Mouse (Mus musculus): Measurements from ENCODE around the gene Riiad1. TPM values are rescaled to one million over a fixed set of nuclear protein-coding genes. Genes with fewer than 3 reads are reported as not detected.

Gene Riiad1
- polyA plus RNA-seq, 1 experiment from 2014 or later = 3.5 TPM

GRCm38 (mm10) chr3:94449377-94449776, 30.8 kb downstream of the Riiad1 start:
- WGBS = 80% methylated on average over 2 of the region's 2 CpGs
- no peak overlapping the region for H3K4me3 ChIP-seq (ENCODE audit: low read depth, low read length)
- H3K4me1 ChIP-seq (replicated peaks; ENCODE audit: control insufficient read depth, insufficient read depth, low read length) = no peaks in the 10 kb centered on the region
- no peak overlapping the region for H3K9ac ChIP-seq (ENCODE audit: low read depth, low read length)
- no peaks in the 10 kb centered on the region for H3K9me3 ChIP-seq (ENCODE audit: control insufficient read depth)
- H3K4me2 ChIP-seq (replicated peaks; ENCODE audit: low read depth) = no peak overlapping the region
- peaks cover 31% of the 10 kb centered on the region for H3K36me3 ChIP-seq (ENCODE audit: control insufficient read depth, insufficient read depth)
- ATAC-seq = 0 out of 2 replicates have a peak, but pooled peaks have one; percentile 41
- TF ChIP-seq CTCF (IDR thresholded peaks at IDR 0.05; ENCODE audit: low read depth) = no peak
- H3K27me3 ChIP-seq (replicated peaks; ENCODE audit: control insufficient read depth, insufficient read depth, low read length) = no peaks in the 10 kb centered on the region
- no peak overlapping the region for H3K27ac ChIP-seq (ENCODE audit: low read depth, low read length)

- Histone ChIP-seq H3K9ac (ENCODE audit: low read depth, low read length) (peak within 1 kb of the TSS; percentile 77), H3K27me3 (replicated peaks; ENCODE audit: control insufficient read depth, insufficient read depth, low read length) (no peaks in the 10 kb centered on the region), H3K4me1 (replicated peaks; ENCODE audit: control insufficient read depth, insufficient read depth, low read length) (no peaks in the 10 kb centered on the region), H3K9me3 (ENCODE audit: control insufficient read depth) (no peaks in the 10 kb centered on the region), H3K27ac (ENCODE audit: low read depth, low read length) (peak within 1 kb of the TSS; percentile 57), H3K36me3 (ENCODE audit: control insufficient read depth, insufficient read depth) (peaks cover 26% of the 10 kb centered on the region), H3K4me3 (ENCODE audit: low read depth, low read length) (peak within 1 kb of the TSS; percentile 68), H3K4me2 (replicated peaks; ENCODE audit: low read depth) (peak within 1 kb of the TSS; percentile 89)
- TF ChIP-seq CTCF (IDR thresholded peaks at IDR 0.05; ENCODE audit: low read depth) = no peak
- peak; percentile 70; the same call in 1 of the 2 replicates for ATAC-seq
- 0% methylated on average over 24 of the region's 24 CpGs for WGBS
Measured at GRCm38 (mm10) chr3:94443597-94443964, 36.6 kb downstream of the Riiad1 start, which contains the start of gene Oaz3. Gene Oaz3 (minus strand): TSS chr3:94443915.

GRCm38 (mm10) chr3:94442951-94443596, 37.1 kb downstream of the Riiad1 start, which contains the start of gene Mrpl9:
Gene Mrpl9 (plus strand): TSS chr3:94443318.
- Histone ChIP-seq H3K9me3 (ENCODE audit: control insufficient read depth) (no peaks in the 10 kb centered on the region), H3K27ac (ENCODE audit: low read depth, low read length) (peak within 1 kb of the TSS; percentile 57), H3K4me3 (ENCODE audit: low read depth, low read length) (peak within 1 kb of the TSS; percentile 68), H3K4me2 (replicated peaks; ENCODE audit: low read depth) (peak within 1 kb of the TSS; percentile 89), H3K36me3 (ENCODE audit: control insufficient read depth, insufficient read depth) (peaks cover 22% of the 10 kb centered on the region), H3K4me1 (replicated peaks; ENCODE audit: control insufficient read depth, insufficient read depth, low read length) (no peaks in the 10 kb centered on the region), H3K9ac (ENCODE audit: low read depth, low read length) (peak within 1 kb of the TSS; percentile 77), H3K27me3 (replicated peaks; ENCODE audit: control insufficient read depth, insufficient read depth, low read length) (no peaks in the 10 kb centered on the region)
- no peak for TF ChIP-seq CTCF (IDR thresholded peaks at IDR 0.05; ENCODE audit: low read depth)
- under 1% methylated on average over 39 of the region's 39 CpGs for WGBS
- peak; percentile 96 for ATAC-seq

- H3K27me3 ChIP-seq (replicated peaks; ENCODE audit: control insufficient read depth, insufficient read depth, low read length) = no peaks in the 10 kb centered on the region
- no peaks in the 10 kb centered on the region for H3K4me1 ChIP-seq (replicated peaks; ENCODE audit: control insufficient read depth, insufficient read depth, low read length)
- no peak overlapping the region for H3K9ac ChIP-seq (ENCODE audit: low read depth, low read length)
- H3K4me3 ChIP-seq (ENCODE audit: low read depth, low read length) = no peak overlapping the region
- peaks cover 4% of the 10 kb centered on the region for H3K36me3 ChIP-seq (ENCODE audit: control insufficient read depth, insufficient read depth)
- H3K27ac ChIP-seq (ENCODE audit: low read depth, low read length) = no peak overlapping the region
- TF ChIP-seq CTCF (IDR thresholded peaks at IDR 0.05; ENCODE audit: low read depth) = peak; percentile 69
- WGBS = 39% methylated on average over 3 of the region's 3 CpGs
- H3K9me3 ChIP-seq (ENCODE audit: control insufficient read depth) = no peaks in the 10 kb centered on the region
- no peak overlapping the region for H3K4me2 ChIP-seq (replicated peaks; ENCODE audit: low read depth)
- no peak for ATAC-seq
Measured at GRCm38 (mm10) chr3:94441182-94441581, 39.0 kb downstream of the Riiad1 start.

- Histone ChIP-seq H3K4me2 (replicated peaks; ENCODE audit: low read depth) (no peak overlapping the region), H3K27me3 (replicated peaks; ENCODE audit: control insufficient read depth, insufficient read depth, low read length) (no peaks in the 10 kb centered on the region), H3K9me3 (ENCODE audit: control insufficient read depth) (no peaks in the 10 kb centered on the region), H3K4me3 (ENCODE audit: low read depth, low read length) (no peak overlapping the region), H3K36me3 (ENCODE audit: control insufficient read depth, insufficient read depth) (no peaks in the 10 kb centered on the region), H3K9ac (ENCODE audit: low read depth, low read length) (no peak overlapping the region), H3K27ac (ENCODE audit: low read depth, low read length) (no peak overlapping the region), H3K4me1 (replicated peaks; ENCODE audit: control insufficient read depth, insufficient read depth, low read length) (no peaks in the 10 kb centered on the region)
- no peak for ATAC-seq
- TF ChIP-seq CTCF (IDR thresholded peaks at IDR 0.05; ENCODE audit: low read depth) = no peak
- 82% methylated on average over 9 of the region's 9 CpGs for WGBS
Measured at GRCm38 (mm10) chr3:94436420-94436819, 43.7 kb downstream of the Riiad1 start.

GRCm38 (mm10) chr3:94434305-94434704, 45.8 kb downstream of the Riiad1 start:
- Histone ChIP-seq H3K27ac (ENCODE audit: low read depth, low read length) (no peak overlapping the region), H3K4me3 (ENCODE audit: low read depth, low read length) (no peak overlapping the region), H3K4me2 (replicated peaks; ENCODE audit: low read depth) (no peak overlapping the region), H3K9me3 (ENCODE audit: control insufficient read depth) (no peaks in the 10 kb centered on the region), H3K27me3 (replicated peaks; ENCODE audit: control insufficient read depth, insufficient read depth, low read length) (no peaks in the 10 kb centered on the region), H3K4me1 (replicated peaks; ENCODE audit: control insufficient read depth, insufficient read depth, low read length) (no peaks in the 10 kb centered on the region), H3K9ac (ENCODE audit: low read depth, low read length) (no peak overlapping the region), H3K36me3 (ENCODE audit: control insufficient read depth, insufficient read depth) (no peaks in the 10 kb centered on the region)
- 39% methylated on average over 2 of the region's 2 CpGs for WGBS
- TF ChIP-seq CTCF (IDR thresholded peaks at IDR 0.05; ENCODE audit: low read depth) = no peak
- ATAC-seq = no peak

All from intestine, postnatal 0 days (tissue).